Mouse (Mus musculus) kidney, embryonic 16.5 days (tissue): ENCODE measurements around the gene Parm1. TPM values are rescaled to one million over a fixed set of nuclear protein-coding genes. Genes with fewer than 3 reads are reported as not detected.

Experiments used
- ATAC-seq: fragments of 200-750 bp; cut with Nextera tagmentation; 2 replicates; pipeline ENCODE4 v1.8.0; 2017; ENCODE audit warnings: moderate TSS enrichment; ENCODE audit not compliant: low FRiP score, low TSS enrichment
- H3K27ac ChIP-seq: fragments of 300-500 bp; sonication (generic); 2 replicates; pipeline ENCODE4 v1.5.1; 2014; ENCODE audit warnings: low read length
- H3K27me3 ChIP-seq: fragments of 300-500 bp; sonication (generic); 2 replicates; pipeline ENCODE4 v1.6.1; 2014; ENCODE audit warnings: low read length, control low read depth, mixed read lengths; ENCODE audit not compliant: insufficient read depth
- H3K36me3 ChIP-seq: fragments of 300-500 bp; sonication (generic); 2 replicates; pipeline ENCODE4 v1.6.1; 2014; ENCODE audit warnings: low read length, control low read depth, mixed read lengths; ENCODE audit not compliant: insufficient read depth
- H3K4me1 ChIP-seq: fragments of 300-500 bp; sonication (generic); 2 replicates; pipeline ENCODE4 v1.6.1; 2014; ENCODE audit warnings: low read length, control low read depth, mixed read lengths; ENCODE audit not compliant: insufficient read depth
- H3K4me2 ChIP-seq: fragments of 300-500 bp; sonication (generic); replicated peaks from 2 replicates; pipeline ENCODE4 v1.6.1; 2014; ENCODE audit warnings: low read depth, low read length
- H3K4me3 ChIP-seq: fragments of 300-500 bp; sonication (generic); 2 replicates; pipeline ENCODE4 v1.5.1; 2014; ENCODE audit warnings: mild to moderate bottlenecking, low read length
- H3K9ac ChIP-seq: fragments of 300-500 bp; sonication (generic); replicated peaks from 2 replicates; pipeline ENCODE4 v1.6.1; 2014; ENCODE audit warnings: low read length
- H3K9me3 ChIP-seq: fragments of 300-500 bp; sonication (generic); 2 replicates; pipeline ENCODE4 v1.6.1; 2016; ENCODE audit warnings: low read length, control low read depth
- WGBS: fragments of 180-500 bp; shearing (Covaris S2); extraction: QIAGEN DNeasy Blood & Tissue Kit; methylation state at CpG from one replicate; pipeline ENCODE4 v1.1.7; 2014; 5-methylcytosine and 5-hydroxymethylcytosine counted together
- polyA plus RNA-seq: library from polyadenylated mRNA; unstranded; fragments of >200 nt; fragmentation: Nextera tagmentation; extraction: Ambion mirVana; gene quantifications from 2 replicates; pipeline ENCODE4 v1.2.1, GENCODE M21; 2015

The Parm1 gene
- polyA plus RNA-seq, 1 experiment from 2014 or later = 9.6 TPM

- ATAC-seq = no peak
- WGBS = 17% methylated on average over 6 of the region's 6 CpGs
- peak overlapping the region; percentile 29; the same call in 1 of the 2 replicates for H3K9ac ChIP-seq
- peak overlapping the region; percentile 94 for H3K4me2 ChIP-seq
- H3K27me3 ChIP-seq = peaks cover 6% of the 10 kb centered on the region
- H3K4me1 ChIP-seq = peaks cover 21% of the 10 kb centered on the region
- no peak overlapping the region for H3K27ac ChIP-seq
- H3K9me3 ChIP-seq = no peaks in the 10 kb centered on the region
- H3K36me3 ChIP-seq = no peaks in the 10 kb centered on the region
- no peak overlapping the region; the same call in 1 of the 2 replicates for H3K4me3 ChIP-seq
Observed at GRCm38 (mm10) chr5:91517077-91517476, 338 bp upstream of the Parm1 start.

DNA sequence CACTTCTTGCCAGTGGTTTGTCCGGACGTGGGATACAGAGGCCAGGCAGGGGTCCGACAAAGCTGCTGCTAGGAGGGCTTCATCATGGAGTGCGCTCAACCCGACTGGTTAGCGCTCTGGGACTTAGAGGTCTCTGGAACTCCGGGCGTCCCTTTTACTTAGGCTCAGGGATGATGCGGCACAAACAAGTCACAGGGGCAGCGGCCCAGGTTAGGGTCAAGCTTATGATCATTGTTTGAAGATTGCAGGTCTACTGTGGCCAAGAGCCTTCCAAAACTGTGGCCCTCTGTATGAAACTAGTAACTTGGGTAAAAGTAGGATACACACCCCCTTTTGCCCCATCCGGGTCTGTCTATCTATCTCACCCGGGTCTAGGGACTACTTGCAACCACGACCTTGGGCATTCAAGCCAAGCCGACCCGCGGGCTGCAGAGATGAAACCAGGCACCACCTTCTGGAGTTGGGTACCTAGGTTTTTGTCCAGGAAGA lies 931 bp downstream of the Parm1 start:
- ATAC-seq = no peak
- Histone ChIP-seq H3K27ac (no peak overlapping the region), H3K9ac (peak overlapping the region; percentile 64), H3K4me3 (peak overlapping the region; percentile 57), H3K4me1 (peaks cover 21% of the 10 kb centered on the region), H3K27me3 (peaks cover 6% of the 10 kb centered on the region), H3K4me2 (peak overlapping the region; percentile 94), H3K36me3 (no peaks in the 10 kb centered on the region), H3K9me3 (no peaks in the 10 kb centered on the region)
- 4% methylated on average over 16 of the region's 16 CpGs for WGBS

- no peak for ATAC-seq
- Histone ChIP-seq H3K36me3 (no peaks in the 10 kb centered on the region), H3K4me3 (peak overlapping the region; percentile 57)
Observed at GRCm38 (mm10) chr5:91518946-91519345, 1.5 kb downstream of the Parm1 start.

DNA sequence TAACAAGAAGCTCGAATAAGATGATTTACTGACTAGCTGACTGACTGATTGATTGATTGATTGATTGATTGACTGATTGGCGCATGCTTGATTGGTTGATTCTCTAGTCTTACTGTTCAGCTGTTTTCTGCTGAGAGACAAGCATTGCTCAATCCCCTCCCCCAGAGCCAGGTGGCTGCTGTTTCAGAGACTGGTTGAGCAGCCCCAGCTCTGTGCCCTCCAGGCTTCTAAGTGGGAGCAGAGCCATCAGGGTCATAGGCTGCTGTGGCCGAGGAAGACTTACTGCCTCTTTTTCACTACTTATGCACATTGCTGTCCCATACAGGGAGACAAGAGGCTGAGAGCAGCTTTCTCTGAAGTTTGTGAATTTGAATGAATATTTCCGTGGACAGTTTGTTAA lies 2.1 kb downstream of the Parm1 start:
- no peak overlapping the region for H3K27ac ChIP-seq
- ATAC-seq = no peak
- H3K4me1 ChIP-seq = peaks cover 21% of the 10 kb centered on the region
- no peak overlapping the region for H3K9ac ChIP-seq
- 38% methylated on average over 4 of the region's 4 CpGs for WGBS
- H3K36me3 ChIP-seq = no peaks in the 10 kb centered on the region
- peaks cover 6% of the 10 kb centered on the region for H3K27me3 ChIP-seq
- peak overlapping the region; percentile 94 for H3K4me2 ChIP-seq
- H3K4me3 ChIP-seq = no peak overlapping the region
- H3K9me3 ChIP-seq = no peaks in the 10 kb centered on the region

More at GRCm38 (mm10) chr5:91518946-91519345, 1.5 kb downstream of the Parm1 start:
- Histone ChIP-seq H3K27me3 (peaks cover 6% of the 10 kb centered on the region), H3K9me3 (no peaks in the 10 kb centered on the region), H3K4me1 (peaks cover 21% of the 10 kb centered on the region), H3K27ac (no peak overlapping the region), H3K9ac (0 out of 2 replicates have a peak overlapping the region, but pooled peaks have one; percentile 64), H3K4me2 (peak overlapping the region; percentile 94)
- 14% methylated on average over 7 of the region's 7 CpGs for WGBS

- ATAC-seq = no peak
- no peak overlapping the region for H3K27ac ChIP-seq
Observed at GRCm38 (mm10) chr5:91532748-91533496, 15.5 kb downstream of the Parm1 start.

GRCm38 (mm10) chr5:91559071-91559610 lies 41.7 kb downstream of the Parm1 start:
- Histone ChIP-seq H3K4me2 (no peak overlapping the region), H3K4me3 (no peak overlapping the region), H3K27me3 (no peaks in the 10 kb centered on the region), H3K4me1 (0 out of 2 replicates have a peak, but pooled peaks cover 3% of the 10 kb centered on the region), H3K9me3 (peaks cover 5% of the 10 kb centered on the region; the same call in 1 of the 2 replicates), H3K9ac (no peak overlapping the region), H3K27ac (no peak overlapping the region), H3K36me3 (no peaks in the 10 kb centered on the region)
- 88% methylated on average over 7 of the region's 7 CpGs for WGBS
- ATAC-seq = no peak

More at GRCm38 (mm10) chr5:91532748-91533496, 15.5 kb downstream of the Parm1 start:
- no peaks in the 10 kb centered on the region for H3K4me1 ChIP-seq
- no peaks in the 10 kb centered on the region for H3K27me3 ChIP-seq
- no peak overlapping the region for H3K9ac ChIP-seq
- no peak overlapping the region for H3K4me3 ChIP-seq
- WGBS = 76% methylated on average over 10 of the region's 10 CpGs
- H3K4me2 ChIP-seq = no peak overlapping the region
- H3K9me3 ChIP-seq = no peaks in the 10 kb centered on the region; the same call in 1 of the 2 replicates
- H3K36me3 ChIP-seq = no peaks in the 10 kb centered on the region

- WGBS = 58% methylated on average over 2 of the region's 2 CpGs
- H3K9ac ChIP-seq = no peak overlapping the region
Observed at GRCm38 (mm10) chr5:91559711-91560110, 42.3 kb downstream of the Parm1 start.

DNA sequence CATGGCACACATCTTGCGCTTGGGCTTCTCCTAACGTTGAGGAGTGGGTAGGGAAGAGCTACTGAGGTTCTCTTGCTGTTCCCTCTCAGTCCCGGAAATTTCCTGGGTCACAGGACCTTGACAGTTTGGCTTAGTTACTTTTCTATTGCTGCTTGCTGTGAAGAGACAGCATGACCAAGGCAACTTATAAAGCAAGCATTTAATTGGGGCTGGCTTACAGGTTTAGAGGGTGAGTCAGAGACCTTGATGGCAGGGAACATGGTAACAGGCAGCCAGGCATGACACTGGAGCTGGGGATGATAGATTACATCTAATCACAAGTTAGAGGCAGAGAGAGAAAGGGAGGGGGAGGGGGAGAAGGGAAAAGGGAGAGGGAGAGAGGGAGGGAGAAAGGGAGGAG lies 44.0 kb downstream of the Parm1 start:
- peaks cover 5% of the 10 kb centered on the region; the same call in 1 of the 2 replicates for H3K9me3 ChIP-seq
- H3K4me2 ChIP-seq = no peak overlapping the region
- H3K4me1 ChIP-seq = 0 out of 2 replicates have a peak, but pooled peaks cover 3% of the 10 kb centered on the region
- no peaks in the 10 kb centered on the region for H3K27me3 ChIP-seq
- H3K27ac ChIP-seq = no peak overlapping the region
- no peaks in the 10 kb centered on the region for H3K36me3 ChIP-seq
- no peak for ATAC-seq
- no peak overlapping the region for H3K4me3 ChIP-seq
- 77% methylated on average over 3 of the region's 3 CpGs for WGBS
- no peak overlapping the region for H3K9ac ChIP-seq

More at GRCm38 (mm10) chr5:91559711-91560110, 42.3 kb downstream of the Parm1 start:
- Histone ChIP-seq H3K4me2 (no peak overlapping the region), H3K27ac (no peak overlapping the region), H3K9me3 (peaks cover 5% of the 10 kb centered on the region; the same call in 1 of the 2 replicates), H3K4me1 (0 out of 2 replicates have a peak, but pooled peaks cover 3% of the 10 kb centered on the region), H3K36me3 (no peaks in the 10 kb centered on the region), H3K4me3 (no peak overlapping the region), H3K27me3 (no peaks in the 10 kb centered on the region)
- no peak for ATAC-seq

GRCm38 (mm10) chr5:91562486-91562885 lies 45.1 kb downstream of the Parm1 start:
- ATAC-seq = no peak
- Histone ChIP-seq H3K27ac (no peak overlapping the region), H3K4me2 (no peak overlapping the region), H3K9ac (no peak overlapping the region), H3K9me3 (peaks cover 5% of the 10 kb centered on the region; the same call in 1 of the 2 replicates), H3K36me3 (no peaks in the 10 kb centered on the region), H3K4me1 (0 out of 2 replicates have a peak, but pooled peaks cover 3% of the 10 kb centered on the region), H3K27me3 (no peaks in the 10 kb centered on the region), H3K4me3 (no peak overlapping the region)
- WGBS = 66% methylated on average over 7 of the region's 7 CpGs
